In the genomic region with DNA sequence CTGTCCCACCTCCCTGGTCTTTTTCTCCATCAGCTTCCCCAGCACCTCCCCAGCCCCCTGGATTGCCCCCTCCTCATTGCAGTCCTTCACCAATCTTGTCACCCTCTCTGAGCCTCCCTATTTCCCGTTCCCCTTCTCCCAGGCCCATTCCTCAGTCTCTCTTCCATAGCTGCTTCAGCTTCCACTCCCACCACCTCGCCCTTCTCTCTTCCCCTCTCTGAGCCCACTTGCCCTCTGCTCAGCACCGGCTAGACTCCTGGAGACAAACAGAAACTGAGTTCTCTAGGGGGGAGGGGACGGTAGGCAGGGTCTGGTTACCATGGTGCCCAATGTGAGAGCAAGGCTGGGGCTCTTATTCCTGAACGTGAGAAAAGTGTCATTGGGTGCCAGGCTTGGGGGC, we compare ENCODE assay signal across 8 mouse cellular contexts. TPM values are rescaled to one million over a fixed set of nuclear protein-coding genes. Genes with fewer than 3 reads are reported as not detected.
DNase-seq lines count a peak whose midpoint lies in the region; ATAC-seq and TF ChIP-seq lines count a peak whose summit lies in the region.

No protein-coding gene starts in this region.

- TF ChIP-seq CTCF in forebrain, postnatal 0 days (IDR thresholded peaks at IDR 0.05; ENCODE audit: low read depth) = no peak

- H3K9me3 ChIP-seq in heart, embryonic 15.5 days (replicated peaks) = no peaks in the 10 kb centered on the region
- H3K9me3 ChIP-seq in forebrain, postnatal 0 days (ENCODE audit: low read length) = no peaks in the 10 kb centered on the region
- no peaks in the 10 kb centered on the region for H3K9me3 ChIP-seq in midbrain, embryonic 11.5 days (ENCODE audit: control insufficient read depth, low read length)

- ATAC-seq in heart, embryonic 15.5 days (replicated peaks; ENCODE audit: insufficient number of reproducible peaks, insufficient read depth, low FRiP score, low read depth) = no peak
- ATAC-seq in forebrain, postnatal 0 days = peak; percentile 53
- ATAC-seq in midbrain, embryonic 11.5 days (ENCODE audit: low FRiP score) = peak; percentile 65
- ATAC-seq in activated CD4-positive, CD25-positive, alpha-beta regulatory T cell, adult 4 months = no peak

- peak overlapping the region; percentile 59 for H3K4me3 ChIP-seq in heart, embryonic 15.5 days
- peak overlapping the region; percentile 54 for H3K4me3 ChIP-seq in forebrain, postnatal 0 days (ENCODE audit: low read depth, low read length)
- H3K4me3 ChIP-seq in midbrain, embryonic 11.5 days (ENCODE audit: low read depth, low read length) = peak overlapping the region; percentile 55

- 0 out of 2 replicates have a peak, but pooled peaks cover 2% of the 10 kb centered on the region for H3K27me3 ChIP-seq in heart, embryonic 15.5 days
- H3K27me3 ChIP-seq in forebrain, postnatal 0 days (ENCODE audit: insufficient read depth, low read length) = no peaks in the 10 kb centered on the region
- H3K27me3 ChIP-seq in midbrain, embryonic 11.5 days (ENCODE audit: control insufficient read depth, insufficient read depth, low read length) = no peaks in the 10 kb centered on the region

- WGBS in heart, embryonic 15.5 days = 9% methylated on average over 5 of the region's 5 CpGs
- WGBS in forebrain, postnatal 0 days = 5% methylated on average over 5 of the region's 5 CpGs
- 0% methylated on average over 5 of the region's 5 CpGs for WGBS in midbrain, embryonic 11.5 days

- H3K36me3 ChIP-seq in heart, embryonic 15.5 days = no peaks in the 10 kb centered on the region
- H3K36me3 ChIP-seq in forebrain, postnatal 0 days (ENCODE audit: insufficient read depth) = no peaks in the 10 kb centered on the region
- no peaks in the 10 kb centered on the region for H3K36me3 ChIP-seq in midbrain, embryonic 11.5 days (ENCODE audit: control insufficient read depth, insufficient read depth, low read length)

- peak overlapping the region; percentile 52 for H3K9ac ChIP-seq in heart, embryonic 15.5 days
- H3K9ac ChIP-seq in forebrain, postnatal 0 days = peak overlapping the region; percentile 56
- H3K9ac ChIP-seq in midbrain, embryonic 11.5 days (ENCODE audit: low read length) = peak overlapping the region; percentile 70

- peak overlapping the region; percentile 89 for H3K4me2 ChIP-seq in heart, embryonic 15.5 days
- H3K4me2 ChIP-seq in forebrain, postnatal 0 days (ENCODE audit: low read depth) = peak overlapping the region; percentile 82
- H3K4me2 ChIP-seq in midbrain, embryonic 11.5 days = peak overlapping the region; percentile 84

- H3K27ac ChIP-seq in heart, embryonic 15.5 days = peak overlapping the region; percentile 45; the same call in 1 of the 2 replicates
- H3K27ac ChIP-seq in forebrain, postnatal 0 days (ENCODE audit: low read depth, low read length) = peak overlapping the region; percentile 89
- peak overlapping the region; percentile 17; the same call in 1 of the 2 replicates for H3K27ac ChIP-seq in midbrain, embryonic 11.5 days (ENCODE audit: low read depth, low read length)

- no peak for DNase-seq in heart, adult 9 months (ENCODE audit: low spot score in 2 of 2)
- DNase-seq in R1 (ENCODE audit: low read depth, low spot score) = peak; percentile 98
- DNase-seq in forebrain, postnatal 0 days = peak; percentile 71
- DNase-seq in midbrain, embryonic 11.5 days (ENCODE audit: low spot score, missing footprints) = peak; percentile 91
- no peak for DNase-seq in adipocyte (ENCODE audit: low spot score)
- DNase-seq in lung, postnatal 25 days (ENCODE audit: low spot score) = no peak

- peaks cover 23% of the 10 kb centered on the region for H3K4me1 ChIP-seq in heart, embryonic 15.5 days (replicated peaks)
- H3K4me1 ChIP-seq in forebrain, postnatal 0 days (ENCODE audit: insufficient read depth) = no peaks in the 10 kb centered on the region
- H3K4me1 ChIP-seq in midbrain, embryonic 11.5 days (ENCODE audit: control insufficient read depth, insufficient read depth, low read length) = peaks cover 11% of the 10 kb centered on the region

RNA-seq across cellular contexts. Expression of a gene that starts 9.1 kb away (rescaled TPM):
- polyA plus RNA-seq in heart, embryonic 15.5 days (2015; fragmentation: Nextera tagmentation; extraction: Ambion mirVana) = 0.71 and 0.82 TPM in 2 replicates
- total RNA-seq in forebrain, postnatal 0 days (2014; rRNA removed) = 48.2 and 77.2 TPM in 2 replicates
- polyA plus RNA-seq in forebrain, postnatal 0 days (2015; fragmentation: Nextera tagmentation; extraction: Ambion mirVana) = 43.9 and 55.0 TPM in 2 replicates
- polyA plus RNA-seq in midbrain, embryonic 11.5 days (2014; fragmentation: Nextera tagmentation; extraction: Ambion mirVana) = 1.5 and 2.1 TPM in 2 replicates
- not detected for polyA plus RNA-seq in activated CD4-positive, CD25-positive, alpha-beta regulatory T cell, adult 4 months (2017; shearing (Covaris generic))

RNA-seq across cellular contexts. Expression of a gene that starts 10.9 kb away (rescaled TPM):
- 0.13 and 0.47 TPM in 2 replicates for polyA plus RNA-seq in heart, embryonic 15.5 days (2015; fragmentation: Nextera tagmentation; extraction: Ambion mirVana)
- 1.3 and 7.3 TPM in 2 replicates for total RNA-seq in forebrain, postnatal 0 days (2014; rRNA removed)
- polyA plus RNA-seq in forebrain, postnatal 0 days (2015; fragmentation: Nextera tagmentation; extraction: Ambion mirVana) = 2.7 and 3.5 TPM in 2 replicates
- 0.31 and 1.1 TPM in 2 replicates for polyA plus RNA-seq in midbrain, embryonic 11.5 days (2014; fragmentation: Nextera tagmentation; extraction: Ambion mirVana)
- under 1 TPM; 0.59 to 0.66 TPM for polyA plus RNA-seq in activated CD4-positive, CD25-positive, alpha-beta regulatory T cell, adult 4 months (2017; shearing (Covaris generic))

RNA-seq across cellular contexts. Expression of a gene that starts 54.1 kb away (rescaled TPM):
- 1.8 TPM in 2 replicates for polyA plus RNA-seq in heart, embryonic 15.5 days (2015; fragmentation: Nextera tagmentation; extraction: Ambion mirVana)
- 347 and 391 TPM in 2 replicates for total RNA-seq in forebrain, postnatal 0 days (2014; rRNA removed)
- 19.5 and 22.2 TPM in 2 replicates for polyA plus RNA-seq in forebrain, postnatal 0 days (2015; fragmentation: Nextera tagmentation; extraction: Ambion mirVana)
- 9.2 and 10.3 TPM in 2 replicates for polyA plus RNA-seq in midbrain, embryonic 11.5 days (2014; fragmentation: Nextera tagmentation; extraction: Ambion mirVana)
- not detected for polyA plus RNA-seq in activated CD4-positive, CD25-positive, alpha-beta regulatory T cell, adult 4 months (2017; shearing (Covaris generic))

Comparison
In these comparisons a context has a peak if more than half of its experiments do, and no peak if none do; other contexts are left out.
1. ATAC-seq: peak in forebrain, postnatal 0 days (single experiment) and midbrain, embryonic 11.5 days (single experiment); none in heart, embryonic 15.5 days (single experiment) and activated CD4-positive, CD25-positive, alpha-beta regulatory T cell, adult 4 months (single experiment).
2. H3K27ac ChIP-seq: peak in every context shown above with its lines; median percentile 89 in forebrain, postnatal 0 days; 45 in heart, embryonic 15.5 days; 17 in midbrain, embryonic 11.5 days.
3. DNase-seq: peak in R1 (single experiment), forebrain, postnatal 0 days (single experiment) and midbrain, embryonic 11.5 days (single experiment); none in heart, adult 9 months (0 of 2), adipocyte (single experiment) and lung, postnatal 25 days (single experiment).
4. RNA of a gene that starts 9.1 kb away (polyA plus RNA-seq): 43.9 to 55.0 TPM in forebrain, postnatal 0 days; 1.5 to 2.1 TPM in midbrain, embryonic 11.5 days, 0.71 to 0.82 TPM in heart, embryonic 15.5 days and not detected in activated CD4-positive, CD25-positive, alpha-beta regulatory T cell, adult 4 months; every median in the first group is over 10 times any median in the second.
5. Peak in every context shown above with its lines, with median percentiles within 50 percentile points of each other: H3K4me2 ChIP-seq, H3K4me3 ChIP-seq and H3K9ac ChIP-seq.